Mouse (Mus musculus) liver, postnatal 0 days (tissue): ENCODE results near the gene C530008M17Rik. TPM values are rescaled to one million over a fixed set of nuclear protein-coding genes. Genes with fewer than 3 reads are reported as not detected.

Source experiments
- ATAC-seq: fragments of 200-750 bp; cut with Nextera tagmentation; 2 replicates; pipeline ENCODE4 v1.8.0; 2017; ENCODE audit warnings: mild to moderate bottlenecking, moderate library complexity
- DNase-seq: peaks from one replicate; pipeline ENCODE4 v3.0.0-alpha.2; 2016
- H3K27ac ChIP-seq: fragments of 300-500 bp; sonication (generic); 2 replicates; pipeline ENCODE4 v1.5.1; 2014; ENCODE audit warnings: antibody characterized with exemption, moderate library complexity, mild to moderate bottlenecking, low read depth
- H3K27me3 ChIP-seq: fragments of 300-500 bp; sonication (generic); 2 replicates; pipeline ENCODE4 v1.6.1; 2014; ENCODE audit warnings: low read length, control low read depth, mixed read lengths; ENCODE audit not compliant: insufficient read depth
- H3K36me3 ChIP-seq: fragments of 300-500 bp; sonication (generic); replicated peaks from 2 replicates; pipeline ENCODE4 v1.6.1; 2014; ENCODE audit warnings: mild to moderate bottlenecking, control low read depth, low read length, moderate library complexity, mixed read lengths; ENCODE audit not compliant: insufficient read depth
- H3K4me1 ChIP-seq: fragments of 300-500 bp; sonication (generic); 2 replicates; pipeline ENCODE4 v1.6.1; 2014; ENCODE audit warnings: antibody characterized with exemption, mild to moderate bottlenecking, control low read depth; ENCODE audit not compliant: insufficient read depth
- H3K4me2 ChIP-seq: fragments of 300-500 bp; sonication (generic); 2 replicates; pipeline ENCODE4 v1.6.1; 2014; ENCODE audit warnings: low read depth, mild to moderate bottlenecking, low read length, moderate library complexity, mixed read lengths
- H3K4me3 ChIP-seq: fragments of 300-500 bp; sonication (generic); 2 replicates; pipeline ENCODE4 v1.5.1; 2014; ENCODE audit warnings: low read depth, low read length
- H3K9ac ChIP-seq: fragments of 300-500 bp; sonication (generic); replicated peaks from 2 replicates; pipeline ENCODE4 v1.6.1; 2014; ENCODE audit warnings: mild to moderate bottlenecking, moderate library complexity
- H3K9me3 ChIP-seq: fragments of 300-500 bp; sonication (generic); 2 replicates; pipeline ENCODE4 v1.6.1; 2016; ENCODE audit warnings: mild to moderate bottlenecking, control low read depth, low read length, mixed read lengths
- CTCF ChIP-seq: sonication (generic); IDR thresholded peaks from 2 replicates; pipeline ENCODE4 v1.5.1; 2016; ENCODE audit warnings: antibody characterized with exemption, low read depth
- EP300 ChIP-seq: IDR thresholded peaks from 2 replicates; pipeline ENCODE4 v1.6.1; 2016; ENCODE audit warnings: antibody characterized with exemption, low read depth, mild to moderate bottlenecking
- WGBS: fragments of 180-500 bp; shearing (Covaris S2); extraction: QIAGEN DNeasy Blood & Tissue Kit; methylation state at CpG from one replicate; pipeline ENCODE4 v1.1.7; 2014; ENCODE audit not compliant: insufficient replicate concordance; 5-methylcytosine and 5-hydroxymethylcytosine counted together
- polyA plus RNA-seq: library from polyadenylated mRNA; unstranded; fragments of >200 nt; fragmentation: Nextera tagmentation; extraction: Ambion mirVana; gene quantifications from 2 replicates; pipeline ENCODE4 v1.2.1, GENCODE M21; 2015

The C530008M17Rik gene
- polyA plus RNA-seq, 1 experiment from 2014 or later, result 3.9 TPM

- 89% methylated on average over 8 of the region's 8 CpGs for WGBS
- ATAC-seq (no peak), DNase-seq (no peak)
- Histone ChIP-seq H3K27ac (no peak overlapping the region), H3K4me2 (peak overlapping the region; percentile 95), H3K9ac (no peak overlapping the region), H3K36me3 (no peaks in the 10 kb centered on the region), H3K9me3 (no peaks in the 10 kb centered on the region), H3K27me3 (peaks cover 16% of the 10 kb centered on the region), H3K4me1 (peaks cover 3% of the 10 kb centered on the region; the same call in 1 of the 2 replicates), H3K4me3 (no peak overlapping the region)
- no peak for TF ChIP-seq CTCF
- TF ChIP-seq EP300, result no peak
Measured at GRCm38 (mm10) chr5:76659958-76660635, 3.8 kb downstream of the C530008M17Rik start.

- Histone ChIP-seq H3K4me3 (no peak overlapping the region), H3K27me3 (peaks cover 16% of the 10 kb centered on the region), H3K36me3 (no peaks in the 10 kb centered on the region), H3K27ac (no peak overlapping the region), H3K9me3 (no peaks in the 10 kb centered on the region), H3K4me2 (peak overlapping the region; percentile 27; the same call in 1 of the 2 replicates), H3K4me1 (peaks cover 3% of the 10 kb centered on the region; the same call in 1 of the 2 replicates), H3K9ac (no peak overlapping the region)
- DNase-seq (no peak), ATAC-seq (no peak)
- TF ChIP-seq EP300 (0 out of 2 replicates have a peak, but pooled peaks have one; percentile 48), CTCF (no peak)
- WGBS, result 64% methylated on average over 4 of the region's 4 CpGs
Measured at GRCm38 (mm10) chr5:76661310-76661709, 5.0 kb downstream of the C530008M17Rik start.

GRCm38 (mm10) chr5:76664936-76665335 lies 8.6 kb downstream of the C530008M17Rik start:
- H3K4me3 ChIP-seq, result no peak overlapping the region
- no peak for ATAC-seq
- 90% methylated on average over 7 of the region's 7 CpGs for WGBS
- H3K36me3 ChIP-seq, result no peaks in the 10 kb centered on the region
- no peak overlapping the region for H3K4me2 ChIP-seq
- no peaks in the 10 kb centered on the region for H3K27me3 ChIP-seq
- DNase-seq, result no peak
- no peaks in the 10 kb centered on the region for H3K9me3 ChIP-seq
- no peak for TF ChIP-seq CTCF
- TF ChIP-seq EP300, result no peak
- no peak overlapping the region for H3K9ac ChIP-seq
- H3K4me1 ChIP-seq, result peaks cover 3% of the 10 kb centered on the region; the same call in 1 of the 2 replicates
- H3K27ac ChIP-seq, result no peak overlapping the region

GRCm38 (mm10) chr5:76665421-76665820 lies 9.1 kb downstream of the C530008M17Rik start:
- Histone ChIP-seq H3K36me3 (no peaks in the 10 kb centered on the region), H3K4me2 (no peak overlapping the region), H3K27me3 (no peaks in the 10 kb centered on the region), H3K9ac (no peak overlapping the region), H3K4me1 (peaks cover 3% of the 10 kb centered on the region; the same call in 1 of the 2 replicates), H3K4me3 (no peak overlapping the region), H3K9me3 (no peaks in the 10 kb centered on the region), H3K27ac (no peak overlapping the region)
- DNase-seq (no peak), ATAC-seq (no peak)
- 64% methylated on average over 7 of the region's 7 CpGs for WGBS
- TF ChIP-seq EP300, result no peak

GRCm38 (mm10) chr5:76666026-76666756 lies 9.9 kb downstream of the C530008M17Rik start:
- H3K36me3 ChIP-seq, result no peaks in the 10 kb centered on the region
- 86% methylated on average over 6 of the region's 6 CpGs for WGBS
- H3K9me3 ChIP-seq, result no peaks in the 10 kb centered on the region
- H3K4me3 ChIP-seq, result no peak overlapping the region
- no peak for DNase-seq
- H3K27ac ChIP-seq, result no peak overlapping the region
- no peak overlapping the region for H3K9ac ChIP-seq
- H3K4me1 ChIP-seq, result peaks cover 2% of the 10 kb centered on the region; the same call in 1 of the 2 replicates
- ATAC-seq, result no peak
- no peak overlapping the region for H3K4me2 ChIP-seq
- TF ChIP-seq EP300 (no peak), CTCF (no peak)
- H3K27me3 ChIP-seq, result no peaks in the 10 kb centered on the region

- DNase-seq (no peak), ATAC-seq (no peak)
- H3K27ac ChIP-seq, result no peak overlapping the region
- H3K4me3 ChIP-seq, result no peak overlapping the region
- H3K4me1 ChIP-seq, result no peaks in the 10 kb centered on the region
- TF ChIP-seq CTCF (no peak), EP300 (no peak)
- no peak overlapping the region for H3K9ac ChIP-seq
- no peaks in the 10 kb centered on the region for H3K9me3 ChIP-seq
- H3K36me3 ChIP-seq, result no peaks in the 10 kb centered on the region
- H3K27me3 ChIP-seq, result no peaks in the 10 kb centered on the region
- no peak overlapping the region for H3K4me2 ChIP-seq
- 58% methylated on average over 5 of the region's 5 CpGs for WGBS
Measured at GRCm38 (mm10) chr5:76668118-76668517, 11.8 kb downstream of the C530008M17Rik start.
